Mouse (Mus musculus): Measurements from ENCODE around the gene Rab4b. TPM values are rescaled to one million over a fixed set of nuclear protein-coding genes. Genes with fewer than 3 reads are reported as not detected.
A peak's percentile ranks its signal among the peaks of the same experiment; 100 is the strongest.

Gene Rab4b
- polyA plus RNA-seq, 1 experiment = 65.1 TPM

GRCm38 (mm10) chr7:27130521-27131370 lies 48.0 kb downstream of the Rab4b start:
- peaks cover 12% of the 10 kb centered on the region for H3K4me1 ChIP-seq (ENCODE audit: control insufficient read depth, insufficient read depth, low read length)
- H3K36me3 ChIP-seq (ENCODE audit: control insufficient read depth, insufficient read depth, low read length) = no peaks in the 10 kb centered on the region
- H3K27me3 ChIP-seq (ENCODE audit: control insufficient read depth, insufficient read depth, low read length) = no peaks in the 10 kb centered on the region
- H3K27ac ChIP-seq (ENCODE audit: control insufficient read depth, insufficient read depth, low read depth, low read length) = no peak overlapping the region
- TF ChIP-seq CTCF (IDR thresholded peaks at IDR 0.05; ENCODE audit: control insufficient read depth, insufficient read depth, insufficient replicate concordance, low read depth, low read length) (no peak), POLR2A (IDR thresholded peaks at IDR 0.05; ENCODE audit: control insufficient read depth, low read depth, low read length) (no peak)
- H3K4me3 ChIP-seq (ENCODE audit: control insufficient read depth, low read depth, low read length) = peak overlapping the region; percentile 12; the same call in 1 of the 2 replicates

GRCm38 (mm10) chr7:27129811-27130210 lies 48.9 kb downstream of the Rab4b start:
- no peaks in the 10 kb centered on the region for H3K36me3 ChIP-seq (ENCODE audit: control insufficient read depth, insufficient read depth, low read length)
- H3K4me3 ChIP-seq (ENCODE audit: control insufficient read depth, low read depth, low read length) = no peak overlapping the region
- H3K4me1 ChIP-seq (ENCODE audit: control insufficient read depth, insufficient read depth, low read length) = peaks cover 12% of the 10 kb centered on the region
- H3K27ac ChIP-seq (ENCODE audit: control insufficient read depth, insufficient read depth, low read depth, low read length) = no peak overlapping the region
- H3K27me3 ChIP-seq (ENCODE audit: control insufficient read depth, insufficient read depth, low read length) = no peaks in the 10 kb centered on the region
- no peak for TF ChIP-seq CTCF (IDR thresholded peaks at IDR 0.05; ENCODE audit: control insufficient read depth, insufficient read depth, insufficient replicate concordance, low read depth, low read length)
- no peak for TF ChIP-seq POLR2A (IDR thresholded peaks at IDR 0.05; ENCODE audit: control insufficient read depth, low read depth, low read length)

GRCm38 (mm10) chr7:27128946-27129345 lies 49.8 kb downstream of the Rab4b start:
- Histone ChIP-seq H3K4me1 (ENCODE audit: control insufficient read depth, insufficient read depth, low read length) (peaks cover 12% of the 10 kb centered on the region), H3K36me3 (ENCODE audit: control insufficient read depth, insufficient read depth, low read length) (no peaks in the 10 kb centered on the region), H3K27ac (ENCODE audit: control insufficient read depth, insufficient read depth, low read depth, low read length) (no peak overlapping the region), H3K27me3 (ENCODE audit: control insufficient read depth, insufficient read depth, low read length) (no peaks in the 10 kb centered on the region), H3K4me3 (ENCODE audit: control insufficient read depth, low read depth, low read length) (no peak overlapping the region)
- TF ChIP-seq CTCF (IDR thresholded peaks at IDR 0.05; ENCODE audit: control insufficient read depth, insufficient read depth, insufficient replicate concordance, low read depth, low read length) (no peak), POLR2A (IDR thresholded peaks at IDR 0.05; ENCODE audit: control insufficient read depth, low read depth, low read length) (no peak)

- TF ChIP-seq CTCF (IDR thresholded peaks at IDR 0.05; ENCODE audit: control insufficient read depth, insufficient read depth, insufficient replicate concordance, low read depth, low read length) (peak; percentile 63; the same call in 1 of the 2 replicates), POLR2A (IDR thresholded peaks at IDR 0.05; ENCODE audit: control insufficient read depth, low read depth, low read length) (no peak)
- Histone ChIP-seq H3K36me3 (ENCODE audit: control insufficient read depth, insufficient read depth, low read length) (no peaks in the 10 kb centered on the region), H3K27me3 (ENCODE audit: control insufficient read depth, insufficient read depth, low read length) (no peaks in the 10 kb centered on the region), H3K27ac (ENCODE audit: control insufficient read depth, insufficient read depth, low read depth, low read length) (no peak overlapping the region), H3K4me3 (ENCODE audit: control insufficient read depth, low read depth, low read length) (no peak overlapping the region), H3K4me1 (ENCODE audit: control insufficient read depth, insufficient read depth, low read length) (peaks cover 11% of the 10 kb centered on the region)
Observed at GRCm38 (mm10) chr7:27128162-27128561, 50.5 kb downstream of the Rab4b start.

GRCm38 (mm10) chr7:27124969-27125368 lies 53.7 kb downstream of the Rab4b start:
- H3K4me1 ChIP-seq (ENCODE audit: control insufficient read depth, insufficient read depth, low read length) = peaks cover 5% of the 10 kb centered on the region
- H3K27me3 ChIP-seq (ENCODE audit: control insufficient read depth, insufficient read depth, low read length) = no peaks in the 10 kb centered on the region
- H3K27ac ChIP-seq (ENCODE audit: control insufficient read depth, insufficient read depth, low read depth, low read length) = no peak overlapping the region
- H3K36me3 ChIP-seq (ENCODE audit: control insufficient read depth, insufficient read depth, low read length) = no peaks in the 10 kb centered on the region
- H3K4me3 ChIP-seq (ENCODE audit: control insufficient read depth, low read depth, low read length) = no peak overlapping the region
- TF ChIP-seq POLR2A (IDR thresholded peaks at IDR 0.05; ENCODE audit: control insufficient read depth, low read depth, low read length) (no peak), CTCF (IDR thresholded peaks at IDR 0.05; ENCODE audit: control insufficient read depth, insufficient read depth, insufficient replicate concordance, low read depth, low read length) (no peak)

GRCm38 (mm10) chr7:27124305-27124832 lies 54.3 kb downstream of the Rab4b start:
- H3K27ac ChIP-seq (ENCODE audit: control insufficient read depth, insufficient read depth, low read depth, low read length) = no peak overlapping the region
- no peaks in the 10 kb centered on the region for H3K36me3 ChIP-seq (ENCODE audit: control insufficient read depth, insufficient read depth, low read length)
- H3K4me3 ChIP-seq (ENCODE audit: control insufficient read depth, low read depth, low read length) = no peak overlapping the region
- TF ChIP-seq POLR2A (IDR thresholded peaks at IDR 0.05; ENCODE audit: control insufficient read depth, low read depth, low read length) = no peak
- no peak for TF ChIP-seq CTCF (IDR thresholded peaks at IDR 0.05; ENCODE audit: control insufficient read depth, insufficient read depth, insufficient replicate concordance, low read depth, low read length)
- H3K27me3 ChIP-seq (ENCODE audit: control insufficient read depth, insufficient read depth, low read length) = no peaks in the 10 kb centered on the region
- no peaks in the 10 kb centered on the region; the same call in 1 of the 2 replicates for H3K4me1 ChIP-seq (ENCODE audit: control insufficient read depth, insufficient read depth, low read length)

GRCm38 (mm10) chr7:27119676-27120075 lies 59.0 kb downstream of the Rab4b start, which contains the start of gene Cyp2f2:
Gene Cyp2f2 (plus strand): TSS chr7:27119909.
- no peak for TF ChIP-seq CTCF (IDR thresholded peaks at IDR 0.05; ENCODE audit: control insufficient read depth, insufficient read depth, insufficient replicate concordance, low read depth, low read length)
- TF ChIP-seq POLR2A (IDR thresholded peaks at IDR 0.05; ENCODE audit: control insufficient read depth, low read depth, low read length) = no peak
- no peaks in the 10 kb centered on the region for H3K36me3 ChIP-seq (ENCODE audit: control insufficient read depth, insufficient read depth, low read length)
- H3K4me1 ChIP-seq (ENCODE audit: control insufficient read depth, insufficient read depth, low read length) = no peaks in the 10 kb centered on the region
- H3K27ac ChIP-seq (ENCODE audit: control insufficient read depth, insufficient read depth, low read depth, low read length) = no peak within 1 kb of the TSS
- no peaks in the 10 kb centered on the region for H3K27me3 ChIP-seq (ENCODE audit: control insufficient read depth, insufficient read depth, low read length)
- no peak within 1 kb of the TSS for H3K4me3 ChIP-seq (ENCODE audit: control insufficient read depth, low read depth, low read length)

Other genes with a start within 250 kb of the Rab4b start
- gene Cyp2a22, start 239.5 kb downstream of the Rab4b start, polyA plus RNA-seq (2012; rRNA removed) = not detected in 2 replicates
- 2.9 TPM in 2 replicates for gene Cyp2a12, start 149.8 kb downstream of the Rab4b start, polyA plus RNA-seq (2012; rRNA removed)
- gene Cyp2f2, start 59.0 kb downstream of the Rab4b start, polyA plus RNA-seq (2012; rRNA removed) = 1.2 and 2.0 TPM in 2 replicates
- 0.06 TPM in 1 of 2 replicates, not detected in the other for gene Cyp2t4, start 25.2 kb downstream of the Rab4b start, polyA plus RNA-seq (2012; rRNA removed)
- 622 and 747 TPM in 2 replicates for gene Egln2, start 12.1 kb downstream of the Rab4b start, polyA plus RNA-seq (2012; rRNA removed)
- not detected in 2 replicates for gene Gm21983, start 2.2 kb upstream of the Rab4b start, polyA plus RNA-seq (2012; rRNA removed)
- gene Mia, start 2.3 kb upstream of the Rab4b start, polyA plus RNA-seq (2012; rRNA removed) = 6.9 and 7.8 TPM in 2 replicates
- gene BC024978, start 16.9 kb upstream of the Rab4b start, polyA plus RNA-seq (2012; rRNA removed) = 44.3 TPM in 2 replicates
- gene Snrpa, start 17.4 kb upstream of the Rab4b start, polyA plus RNA-seq (2012; rRNA removed) = 128 and 134 TPM in 2 replicates
- 4.1 and 5.2 TPM in 2 replicates for gene Itpkc, start 49.8 kb upstream of the Rab4b start, polyA plus RNA-seq (2012; rRNA removed)
- 32.7 and 33.7 TPM in 2 replicates for gene Coq8b, start 54.1 kb upstream of the Rab4b start, polyA plus RNA-seq (2012; rRNA removed)
- gene Numbl, start 79.5 kb upstream of the Rab4b start, polyA plus RNA-seq (2012; rRNA removed) = 5.9 and 7.8 TPM in 2 replicates
- gene Ltbp4, start 158.8 kb upstream of the Rab4b start, polyA plus RNA-seq (2012; rRNA removed) = 23.9 and 26.1 TPM in 2 replicates
- 18.3 and 22.4 TPM in 2 replicates for gene Shkbp1, start 177.1 kb upstream of the Rab4b start, polyA plus RNA-seq (2012; rRNA removed)
- gene Gm20479, start 178.5 kb upstream of the Rab4b start, polyA plus RNA-seq (2012; rRNA removed) = 0.35 and 0.89 TPM in 2 replicates